Mouse (Mus musculus) embryonic facial prominence, embryonic 13.5 days (tissue): ENCODE results near the gene Palm. TPM values are rescaled to one million over a fixed set of nuclear protein-coding genes. Genes with fewer than 3 reads are reported as not detected.

Experiments
- ATAC-seq: fragments of 200-750 bp; cut with Nextera tagmentation; 2 replicates; pipeline ENCODE4 v1.8.0; 2017; ENCODE audit warnings: low read depth; ENCODE audit not compliant: insufficient number of reproducible peaks, insufficient read depth, low FRiP score, low TSS enrichment
- H3K27ac ChIP-seq: fragments of 300-500 bp; sonication (generic); 2 replicates; pipeline ENCODE4 v1.5.1; 2015; ENCODE audit warnings: moderate library complexity, mild to moderate bottlenecking, inconsistent platforms
- H3K27me3 ChIP-seq: fragments of 300-500 bp; sonication (generic); 2 replicates; pipeline ENCODE4 v1.6.1; 2015; ENCODE audit warnings: mild to moderate bottlenecking, inconsistent platforms
- H3K36me3 ChIP-seq: fragments of 300-500 bp; sonication (generic); 2 replicates; pipeline ENCODE4 v1.6.1; 2015; ENCODE audit warnings: mild to moderate bottlenecking, inconsistent platforms
- H3K4me1 ChIP-seq: fragments of 300-500 bp; sonication (generic); 2 replicates; pipeline ENCODE4 v1.6.1; 2015; ENCODE audit warnings: inconsistent platforms
- H3K4me2 ChIP-seq: fragments of 300-500 bp; sonication (generic); 2 replicates; pipeline ENCODE4 v1.6.1; 2015; ENCODE audit warnings: moderate library complexity, mild to moderate bottlenecking, inconsistent platforms
- H3K4me3 ChIP-seq: fragments of 300-500 bp; sonication (generic); 2 replicates; pipeline ENCODE4 v1.5.1; 2015; ENCODE audit warnings: mild to moderate bottlenecking, inconsistent platforms
- H3K9ac ChIP-seq: fragments of 300-500 bp; sonication (generic); 2 replicates; pipeline ENCODE4 v1.6.1; 2015; ENCODE audit warnings: mild to moderate bottlenecking, inconsistent platforms
- H3K9me3 ChIP-seq: fragments of 300-500 bp; sonication (generic); 2 replicates; pipeline ENCODE4 v1.6.1; 2016; ENCODE audit warnings: inconsistent platforms
- WGBS: fragments of 180-500 bp; shearing (Covaris S2); methylation state at CpG from one replicate; pipeline ENCODE4 v1.1.7; 2015; ENCODE audit warnings: mixed read lengths; 5-methylcytosine and 5-hydroxymethylcytosine counted together
- polyA plus RNA-seq: library from polyadenylated mRNA; unstranded; fragments of >200 nt; fragmentation: Nextera tagmentation; extraction: Ambion mirVana; gene quantifications from 2 replicates; pipeline ENCODE4 v1.2.1, GENCODE M21; 2015

Palm gene
- polyA plus RNA-seq, 1 experiment from 2014 or later = 112 TPM

DNA sequence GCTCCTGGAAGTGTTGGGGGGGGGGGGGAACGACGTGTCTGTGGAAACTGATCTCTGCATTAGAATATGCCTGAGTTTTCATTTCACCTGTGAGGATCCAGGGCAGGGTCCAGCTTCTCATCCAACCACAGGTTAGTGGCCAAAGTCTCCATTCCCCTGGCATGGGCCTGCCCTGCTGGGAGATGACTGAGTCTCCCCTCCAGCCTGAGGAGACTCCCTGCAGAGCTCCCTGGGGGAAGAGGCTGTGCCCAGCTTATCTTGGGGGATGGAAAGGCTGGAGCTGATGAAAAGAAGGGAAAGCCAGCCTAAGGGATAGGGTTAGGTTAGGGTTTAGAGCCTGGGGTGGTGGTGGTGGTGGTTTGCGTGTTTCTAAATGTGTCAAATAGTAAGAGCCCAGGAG is 8.5 kb downstream of the Palm start:
- no peak overlapping the region; the same call in 1 of the 2 replicates for H3K27ac ChIP-seq
- 50% methylated on average over 3 of the region's 3 CpGs for WGBS
- no peaks in the 10 kb centered on the region for H3K9me3 ChIP-seq
- no peak overlapping the region for H3K4me3 ChIP-seq
- H3K9ac ChIP-seq = no peak overlapping the region
- no peak for ATAC-seq
- peaks cover 6% of the 10 kb centered on the region; the same call in 1 of the 2 replicates for H3K36me3 ChIP-seq
- peaks cover 47% of the 10 kb centered on the region for H3K4me1 ChIP-seq
- H3K27me3 ChIP-seq = no peaks in the 10 kb centered on the region
- no peak overlapping the region for H3K4me2 ChIP-seq

DNA sequence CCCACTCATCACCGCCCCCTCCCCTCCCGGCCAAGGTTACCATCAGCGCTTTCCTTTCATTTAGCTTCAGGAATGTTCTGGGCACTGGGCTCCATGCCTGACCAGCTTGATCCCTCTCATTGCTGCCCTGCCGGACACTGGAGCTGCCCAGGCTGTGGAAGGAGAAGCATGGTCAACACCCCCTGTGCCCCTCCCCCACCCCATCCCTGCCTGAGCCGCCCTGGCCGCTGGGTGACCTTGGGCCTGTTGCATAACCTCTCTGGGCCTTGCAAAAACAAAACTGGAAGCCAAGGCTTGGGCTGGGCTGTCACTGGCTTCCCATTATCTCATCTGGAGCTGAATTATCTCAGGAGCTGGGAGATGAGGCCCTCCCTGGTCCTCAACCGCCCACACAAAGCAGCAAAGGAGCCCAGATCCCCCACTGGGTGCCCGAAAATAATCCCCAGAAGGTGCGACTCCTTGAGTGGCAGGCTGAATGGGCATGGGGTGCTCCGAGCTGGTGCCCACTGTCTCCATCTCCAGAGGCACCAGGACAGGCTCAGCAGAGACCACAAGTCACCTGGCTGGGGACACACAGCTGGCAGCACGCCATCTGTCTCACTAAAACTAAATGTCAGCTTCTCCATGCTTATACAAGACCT is 9.1 kb downstream of the Palm start:
- Histone ChIP-seq H3K27ac (peak overlapping the region; percentile 51), H3K4me3 (no peak overlapping the region), H3K9ac (no peak overlapping the region), H3K27me3 (no peaks in the 10 kb centered on the region), H3K36me3 (peaks cover 7% of the 10 kb centered on the region), H3K9me3 (no peaks in the 10 kb centered on the region), H3K4me1 (peaks cover 44% of the 10 kb centered on the region), H3K4me2 (no peak overlapping the region)
- WGBS = 56% methylated on average over 11 of the region's 11 CpGs
- ATAC-seq = no peak

DNA sequence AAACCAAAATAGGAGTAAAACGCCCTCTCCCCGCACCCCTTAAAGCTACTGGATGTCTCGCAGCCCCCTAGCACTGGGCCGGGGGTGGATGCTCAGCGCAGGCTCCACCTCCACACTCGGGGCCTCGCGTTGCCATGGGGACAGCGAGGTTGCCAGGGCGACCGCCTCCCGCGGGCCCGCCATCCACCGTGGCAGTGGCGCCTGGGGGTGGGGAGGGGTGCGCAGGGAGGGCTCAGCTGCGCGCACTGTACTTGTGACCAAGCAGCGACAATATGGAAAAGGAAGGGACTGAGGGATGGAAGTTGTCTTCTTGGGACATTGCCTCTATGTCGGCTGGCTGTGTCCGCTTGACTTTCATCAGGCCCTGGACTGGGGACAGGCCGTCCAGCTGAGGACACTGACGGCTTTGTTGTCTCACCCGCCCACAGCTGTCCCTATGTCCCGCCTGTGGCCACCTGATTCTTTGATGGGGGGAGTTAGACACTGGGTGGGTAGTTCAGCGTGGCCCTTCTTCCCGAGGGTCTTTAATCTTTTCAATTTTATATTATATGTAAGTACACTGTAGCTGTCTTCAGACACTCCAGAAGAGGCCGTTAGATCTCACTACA is 10.4 kb downstream of the Palm start:
- peak; percentile 56; the same call in 1 of the 2 replicates for ATAC-seq

DNA sequence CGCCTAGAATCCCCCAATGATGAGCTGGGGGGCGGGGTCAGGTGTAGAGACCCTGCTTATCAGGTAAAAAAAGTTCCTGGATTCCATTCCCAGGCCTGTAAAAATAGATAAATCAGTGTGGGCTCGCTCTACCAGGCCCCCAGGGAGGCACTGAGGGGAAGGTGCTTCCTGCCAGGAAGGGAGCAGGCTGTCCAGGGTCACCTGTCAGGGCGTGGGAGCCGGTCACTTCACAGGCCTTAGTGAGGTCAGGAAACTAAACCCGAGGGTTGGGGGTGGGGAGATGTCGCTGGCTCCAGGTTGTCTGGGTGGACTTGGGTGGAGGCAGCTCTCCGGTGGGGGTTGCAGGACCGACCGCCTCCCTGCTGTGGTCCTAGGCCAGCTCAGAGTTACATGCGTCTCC is 12.3 kb downstream of the Palm start:
- ATAC-seq = no peak
- Histone ChIP-seq H3K9ac (no peak overlapping the region), H3K4me1 (peaks cover 43% of the 10 kb centered on the region), H3K27ac (no peak overlapping the region), H3K4me2 (no peak overlapping the region), H3K4me3 (no peak overlapping the region), H3K9me3 (no peaks in the 10 kb centered on the region), H3K27me3 (no peaks in the 10 kb centered on the region), H3K36me3 (peaks cover 39% of the 10 kb centered on the region)
- WGBS = 57% methylated on average over 11 of the region's 11 CpGs

More for the DNA sequence above, 10.4 kb downstream of the Palm start:
- peaks cover 43% of the 10 kb centered on the region for H3K4me1 ChIP-seq
- peak overlapping the region; percentile 53 for H3K4me2 ChIP-seq
- peaks cover 21% of the 10 kb centered on the region for H3K36me3 ChIP-seq
- peak overlapping the region; percentile 51 for H3K27ac ChIP-seq
- no peaks in the 10 kb centered on the region for H3K9me3 ChIP-seq
- H3K27me3 ChIP-seq = no peaks in the 10 kb centered on the region
- 9% methylated on average over 29 of the region's 29 CpGs for WGBS
- H3K9ac ChIP-seq = peak overlapping the region; percentile 57
- peak overlapping the region; percentile 17 for H3K4me3 ChIP-seq

DNA sequence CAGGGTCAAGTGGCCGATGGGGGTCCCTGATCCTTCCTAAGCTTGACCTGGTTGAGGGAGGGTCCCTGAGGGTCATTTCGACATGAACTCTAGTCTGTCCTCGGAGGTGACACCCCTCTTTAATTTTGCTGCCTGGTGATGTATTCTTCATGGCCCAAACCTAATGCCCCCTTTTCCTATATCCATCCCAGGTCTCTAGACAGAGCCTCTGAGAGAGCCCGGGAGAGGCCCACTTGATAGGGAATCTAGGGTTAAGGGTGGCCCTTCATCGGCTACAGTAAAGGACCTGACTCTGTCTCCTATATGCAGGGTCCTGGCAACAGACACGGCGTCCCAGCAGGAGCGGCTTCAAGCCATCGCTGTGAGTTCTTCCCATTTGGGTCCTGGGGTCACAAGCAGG is 13.0 kb downstream of the Palm start:
- no peak overlapping the region for H3K4me2 ChIP-seq
- H3K27ac ChIP-seq = no peak overlapping the region

DNA sequence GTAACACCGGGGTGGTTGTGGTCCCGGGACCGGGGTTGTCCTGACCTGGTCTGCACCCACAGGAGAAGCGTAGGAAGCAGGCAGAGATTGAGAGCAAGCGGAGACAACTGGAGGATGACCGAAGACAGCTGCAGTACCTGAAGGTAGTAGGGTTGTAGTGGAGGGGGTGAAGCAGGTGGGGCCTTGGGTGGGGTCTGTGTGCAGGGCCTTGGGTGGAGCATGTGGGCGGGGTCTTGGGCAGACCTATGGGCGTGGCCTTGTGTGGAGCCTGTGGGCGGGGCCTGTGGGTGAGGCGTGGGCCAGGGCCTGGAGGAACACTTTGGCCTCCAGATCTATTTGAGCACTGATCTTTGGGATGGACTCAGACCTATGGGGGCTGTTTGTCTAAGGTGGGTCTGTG is 13.6 kb downstream of the Palm start:
- Histone ChIP-seq H3K4me1 (peaks cover 40% of the 10 kb centered on the region), H3K36me3 (peaks cover 53% of the 10 kb centered on the region), H3K4me3 (no peak overlapping the region), H3K27ac (peak overlapping the region; percentile 45; the same call in 1 of the 2 replicates), H3K9ac (no peak overlapping the region), H3K27me3 (no peaks in the 10 kb centered on the region), H3K9me3 (no peaks in the 10 kb centered on the region), H3K4me2 (no peak overlapping the region)
- no peak for ATAC-seq
- WGBS = 78% methylated on average over 10 of the region's 10 CpGs

More for the DNA sequence above, 13.0 kb downstream of the Palm start:
- Histone ChIP-seq H3K36me3 (peaks cover 46% of the 10 kb centered on the region), H3K4me3 (no peak overlapping the region), H3K9me3 (no peaks in the 10 kb centered on the region), H3K9ac (no peak overlapping the region), H3K27me3 (no peaks in the 10 kb centered on the region), H3K4me1 (peaks cover 43% of the 10 kb centered on the region)
- 86% methylated on average over 9 of the region's 9 CpGs for WGBS
- ATAC-seq = no peak

DNA sequence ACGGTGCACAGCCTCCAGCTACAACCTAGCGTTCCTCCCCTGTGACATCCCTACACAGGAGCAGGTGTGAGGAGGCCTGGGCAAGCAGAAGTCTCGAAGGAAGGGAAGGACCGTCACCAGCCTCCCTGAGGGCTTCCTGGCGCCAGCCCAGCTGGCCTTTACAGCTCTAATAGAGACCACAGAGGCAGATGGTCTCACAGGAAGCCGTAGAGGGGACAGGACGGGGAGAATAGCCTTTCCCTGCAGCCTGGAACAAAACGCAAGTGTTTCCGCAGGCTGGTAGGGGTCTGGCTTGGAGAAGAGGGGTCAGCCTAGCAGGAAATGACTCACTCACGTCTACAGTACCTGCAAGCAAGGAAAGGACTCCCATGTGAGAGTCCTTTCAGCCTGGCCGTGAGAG is 14.5 kb downstream of the Palm start:
- Histone ChIP-seq H3K9ac (0 out of 2 replicates have a peak overlapping the region, but pooled peaks have one; percentile 21), H3K9me3 (no peaks in the 10 kb centered on the region), H3K27me3 (no peaks in the 10 kb centered on the region), H3K27ac (peak overlapping the region; percentile 45), H3K4me3 (no peak overlapping the region), H3K4me1 (peaks cover 32% of the 10 kb centered on the region), H3K36me3 (peaks cover 58% of the 10 kb centered on the region), H3K4me2 (no peak overlapping the region)
- no peak for ATAC-seq
- 49% methylated on average over 11 of the region's 11 CpGs for WGBS

DNA sequence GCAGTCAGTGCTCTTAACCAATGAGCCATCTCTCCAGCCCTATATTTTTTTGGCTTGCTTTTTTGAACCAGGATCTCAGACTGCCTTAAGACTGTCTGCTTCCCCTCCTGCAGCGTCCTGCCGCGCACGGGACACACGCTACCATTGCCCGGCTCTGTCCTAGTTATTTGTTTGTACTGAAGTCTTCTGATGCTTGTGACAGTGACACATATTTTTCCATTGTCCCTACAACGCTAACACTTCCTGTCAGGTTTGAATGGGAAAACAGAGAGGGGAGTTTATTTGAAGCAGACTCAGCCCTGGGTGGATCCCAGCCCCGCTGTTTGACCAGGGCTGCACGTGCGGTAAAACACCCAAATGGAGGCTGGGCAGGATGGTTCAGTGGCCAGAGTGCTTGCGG is 15.4 kb downstream of the Palm start:
- Histone ChIP-seq H3K4me1 (peaks cover 23% of the 10 kb centered on the region), H3K27ac (peak overlapping the region; percentile 66), H3K9ac (no peak overlapping the region), H3K9me3 (no peaks in the 10 kb centered on the region), H3K4me2 (no peak overlapping the region), H3K36me3 (peaks cover 60% of the 10 kb centered on the region), H3K4me3 (no peak overlapping the region), H3K27me3 (no peaks in the 10 kb centered on the region)
- 80% methylated on average over 11 of the region's 11 CpGs for WGBS
- no peak for ATAC-seq

DNA sequence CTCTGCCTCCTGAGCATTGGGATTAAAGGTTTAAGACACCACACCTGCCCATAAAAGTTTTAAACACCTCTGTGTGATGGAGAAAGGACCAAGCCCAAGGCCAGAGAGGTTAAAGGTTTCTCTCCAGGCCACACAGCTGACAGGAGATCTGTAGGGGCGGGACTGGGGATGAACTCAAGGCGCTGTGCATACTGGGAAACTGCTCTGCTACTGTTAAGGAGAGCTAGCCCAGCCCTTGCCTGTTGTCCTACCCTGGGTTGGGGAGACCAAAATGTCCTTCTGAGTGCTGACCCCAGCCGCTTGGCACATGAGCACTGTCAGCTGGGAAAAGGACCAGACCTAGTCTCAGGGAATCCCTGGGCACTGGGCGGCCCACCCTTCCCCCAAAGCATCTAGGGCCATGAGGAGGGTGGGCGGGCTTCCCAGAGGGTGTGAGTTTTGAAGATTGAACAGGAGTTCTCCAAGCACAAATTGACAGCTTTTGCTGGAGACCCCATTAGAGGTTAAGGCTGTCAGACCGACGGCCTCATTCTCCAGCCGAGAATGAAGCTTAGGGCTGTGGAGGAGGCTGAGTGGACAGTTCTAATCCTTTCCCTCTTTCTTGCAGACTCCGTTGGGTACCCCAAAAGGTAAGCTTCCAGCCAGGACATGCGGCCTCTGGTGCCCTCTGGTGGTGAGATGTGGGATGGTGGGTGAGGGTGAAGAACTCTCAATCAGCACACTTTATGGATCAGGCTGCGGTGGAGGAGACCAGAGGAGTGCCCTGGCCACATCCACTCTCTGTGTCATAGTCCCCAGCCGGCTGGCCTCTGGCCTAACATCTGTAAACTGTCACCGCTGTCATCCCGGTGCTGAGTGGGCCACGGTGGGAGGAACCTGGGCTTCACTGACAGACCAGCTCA is 18.6 kb downstream of the Palm start:
- Histone ChIP-seq H3K36me3 (peaks cover 83% of the 10 kb centered on the region), H3K4me1 (0 out of 2 replicates have a peak, but pooled peaks cover under 1% of the 10 kb centered on the region), H3K4me3 (no peak overlapping the region), H3K9ac (0 out of 2 replicates have a peak overlapping the region, but pooled peaks have one; percentile 2), H3K9me3 (no peaks in the 10 kb centered on the region), H3K27me3 (no peaks in the 10 kb centered on the region), H3K4me2 (no peak overlapping the region), H3K27ac (no peak overlapping the region)
- 31% methylated on average over 15 of the region's 15 CpGs for WGBS
- no peak; the same call in 1 of the 2 replicates for ATAC-seq

DNA sequence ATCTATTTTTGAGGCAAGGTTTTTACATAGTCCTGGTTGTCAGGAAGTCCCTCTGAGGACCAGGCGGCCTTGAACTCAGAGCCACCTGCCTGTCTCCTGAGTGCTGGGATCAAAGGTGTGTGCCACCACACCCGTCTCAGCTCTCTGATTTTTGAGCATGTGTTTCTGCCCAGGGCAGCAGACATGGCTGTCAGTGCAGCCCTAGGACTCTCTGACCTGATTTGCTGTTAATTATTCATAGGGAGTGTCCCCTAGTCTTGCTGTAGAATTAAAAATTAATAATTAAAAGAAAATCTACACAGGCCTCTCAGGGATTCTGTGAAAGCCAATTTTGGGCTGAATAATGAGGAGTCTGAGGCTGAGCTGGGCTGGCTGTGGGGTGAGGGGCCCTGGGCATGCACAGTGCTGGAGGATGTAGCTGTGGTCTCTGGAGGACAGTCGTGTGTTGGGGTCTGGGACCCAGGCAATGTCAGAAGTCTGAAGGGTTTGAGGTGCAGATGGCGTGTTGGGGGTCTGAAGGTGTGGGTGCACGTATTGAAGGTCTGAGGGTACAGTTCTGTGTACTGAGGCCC is 21.0 kb downstream of the Palm start:
- H3K36me3 ChIP-seq = peaks cover 78% of the 10 kb centered on the region
- H3K4me3 ChIP-seq = no peak overlapping the region
- H3K9me3 ChIP-seq = no peaks in the 10 kb centered on the region
- WGBS = 78% methylated on average over 5 of the region's 5 CpGs
- H3K4me2 ChIP-seq = no peak overlapping the region
- no peak for ATAC-seq
- H3K4me1 ChIP-seq = no peaks in the 10 kb centered on the region
- no peak overlapping the region for H3K27ac ChIP-seq
- H3K27me3 ChIP-seq = no peaks in the 10 kb centered on the region
- no peak overlapping the region for H3K9ac ChIP-seq
